Mouse (Mus musculus) liver, adult 2 months (tissue): ENCODE measurements at regions not wholly inside any gene's neighbourhood (a gene's known extent, or its start where the extent isn't known, plus 50 kb on each side); places are given as distances from the start of the nearest gene placed in this dataset.

Experiments
- DNase-seq: peaks from one replicate; pipeline ENCODE4 v3.0.0-alpha.2; 2011; ENCODE audit warnings: low read depth, low spot score; ENCODE audit errors: extremely low read depth
- H3K27ac ChIP-seq: fragments of 200-500 bp; replicated peaks from 2 replicates; pipeline ENCODE4 v1.5.1; 2012; ENCODE audit warnings: low read depth, mild to moderate bottlenecking, control low read depth, inconsistent platforms, low read length; ENCODE audit not compliant: insufficient read depth
- H3K27me3 ChIP-seq: fragments of 200-500 bp; 2 replicates; pipeline ENCODE4 v1.6.1; 2012; ENCODE audit warnings: mild to moderate bottlenecking, moderate library complexity, low read length, inconsistent platforms; ENCODE audit not compliant: control insufficient read depth, insufficient read depth
- H3K36me3 ChIP-seq: fragments of 200-500 bp; 2 replicates; pipeline ENCODE4 v1.6.1; 2012; ENCODE audit warnings: low read length, inconsistent platforms; ENCODE audit not compliant: control insufficient read depth, insufficient read depth
- H3K4me1 ChIP-seq: fragments of 200-500 bp; 2 replicates; pipeline ENCODE4 v1.6.1; 2011; ENCODE audit warnings: low read length; ENCODE audit not compliant: control insufficient read depth, insufficient read depth
- H3K4me3 ChIP-seq: fragments of 200-500 bp; 2 replicates; pipeline ENCODE4 v1.5.1; 2011; ENCODE audit warnings: low read depth, mild to moderate bottlenecking, control low read depth, low read length, moderate library complexity; ENCODE audit not compliant: insufficient read depth
- H3K79me2 ChIP-seq: fragments of 200-500 bp; 2 replicates; pipeline ENCODE4 v1.6.1; 2012; ENCODE audit warnings: inconsistent platforms, mild to moderate bottlenecking, low read length, moderate library complexity; ENCODE audit not compliant: control insufficient read depth, insufficient read depth
- H3K9ac ChIP-seq: fragments of 200-500 bp; 2 replicates; pipeline ENCODE4 v1.6.1; 2012; ENCODE audit warnings: low read depth, mild to moderate bottlenecking, control low read depth, inconsistent platforms, low read length
- CTCF ChIP-seq: fragments of 200-500 bp; IDR thresholded peaks from 2 replicates; pipeline ENCODE4 v1.5.1; 2011; ENCODE audit warnings: low read depth, low read length, control low read depth
- POLR2A ChIP-seq: fragments of 200-500 bp; IDR thresholded peaks from 2 replicates; pipeline ENCODE4 v1.6.1; 2011; ENCODE audit warnings: low read length, control low read depth; ENCODE audit not compliant: insufficient read depth; ENCODE audit errors: extremely low read depth
- WGBS: fragments of 180-500 bp; shearing (Covaris S2); methylation state at CpG from one replicate; pipeline ENCODE4 v1.1.7; 2018; 5-methylcytosine and 5-hydroxymethylcytosine counted together

- Histone ChIP-seq H3K4me1 (no peaks in the 10 kb centered on the region), H3K36me3 (no peaks in the 10 kb centered on the region), H3K27ac (no peak overlapping the region), H3K9ac (no peak overlapping the region), H3K4me3 (no peak overlapping the region), H3K27me3 (no peaks in the 10 kb centered on the region), H3K79me2 (no peaks in the 10 kb centered on the region)
- no peak for DNase-seq
- TF ChIP-seq POLR2A (no peak), CTCF (no peak)
- 92% methylated on average over 5 of the region's 5 CpGs for WGBS
Observed at GRCm38 (mm10) chr6:14121479-14121878, 250.2 kb upstream of the 2610001J05Rik start.

DNA sequence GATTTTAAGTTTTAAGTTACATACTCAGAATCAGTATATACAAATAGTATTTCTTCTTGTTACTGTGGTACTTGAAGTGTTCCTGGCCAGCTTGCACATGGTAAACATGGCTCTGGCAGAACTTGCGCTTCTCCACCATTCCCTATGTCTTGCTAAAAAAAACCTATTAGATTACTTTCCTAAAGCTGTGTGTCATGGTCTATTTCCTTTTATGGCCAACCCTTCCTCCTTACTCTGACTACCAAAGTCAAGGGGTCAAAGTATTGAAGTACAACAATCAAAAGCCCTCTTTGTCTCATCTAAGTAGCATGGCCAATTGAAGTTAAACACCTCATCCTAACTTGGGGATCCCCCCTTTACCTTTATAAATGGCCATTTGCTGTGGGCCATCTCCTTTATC lies 223.6 kb upstream of the 2610001J05Rik start:
- no peaks in the 10 kb centered on the region for H3K27me3 ChIP-seq
- no peak for TF ChIP-seq CTCF
- no peak for TF ChIP-seq POLR2A
- no peaks in the 10 kb centered on the region for H3K79me2 ChIP-seq
- DNase-seq = no peak
- H3K4me3 ChIP-seq = no peak overlapping the region
- no peaks in the 10 kb centered on the region for H3K36me3 ChIP-seq
- H3K27ac ChIP-seq = no peak overlapping the region
- 86% methylated on average over 1 of the region's 1 CpGs for WGBS
- H3K4me1 ChIP-seq = no peaks in the 10 kb centered on the region
- no peak overlapping the region for H3K9ac ChIP-seq

DNA sequence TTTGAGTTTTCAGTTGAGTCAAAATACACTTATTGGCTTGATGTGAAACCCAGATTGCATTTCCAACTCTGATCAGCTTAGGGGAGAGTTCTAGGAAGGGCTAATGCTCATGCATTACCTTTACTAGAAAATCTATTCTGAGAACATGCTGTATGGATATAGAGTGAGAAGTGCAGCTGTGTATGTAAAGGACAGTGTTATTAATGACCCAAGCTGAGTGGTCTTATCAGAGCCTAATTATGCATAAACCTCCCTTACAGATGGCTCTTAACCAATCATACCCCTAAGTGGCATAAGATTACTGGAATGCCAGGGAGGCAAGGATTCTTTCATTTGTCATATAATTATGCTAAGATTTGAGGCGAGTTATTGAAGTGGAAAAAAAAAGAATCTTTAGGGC lies 210.6 kb upstream of the 2610001J05Rik start:
- Histone ChIP-seq H3K79me2 (no peaks in the 10 kb centered on the region), H3K4me1 (no peaks in the 10 kb centered on the region), H3K4me3 (no peak overlapping the region), H3K27me3 (no peaks in the 10 kb centered on the region), H3K36me3 (no peaks in the 10 kb centered on the region), H3K27ac (no peak overlapping the region), H3K9ac (no peak overlapping the region)
- TF ChIP-seq POLR2A (no peak), CTCF (no peak)
- no peak for DNase-seq
- WGBS = 57% methylated on average over 1 of the region's 1 CpGs

- no peaks in the 10 kb centered on the region for H3K36me3 ChIP-seq
- no peak overlapping the region for H3K9ac ChIP-seq
- no peaks in the 10 kb centered on the region for H3K27me3 ChIP-seq
- no peak overlapping the region for H3K27ac ChIP-seq
- H3K79me2 ChIP-seq = no peaks in the 10 kb centered on the region
- TF ChIP-seq POLR2A (no peak), CTCF (no peak)
- no peaks in the 10 kb centered on the region for H3K4me1 ChIP-seq
- no peak overlapping the region for H3K4me3 ChIP-seq
- 65% methylated on average over 2 of the region's 2 CpGs for WGBS
- no peak for DNase-seq
Observed at GRCm38 (mm10) chr6:14063735-14064134, 192.4 kb upstream of the 2610001J05Rik start.

GRCm38 (mm10) chr6:14046560-14046959 lies 175.2 kb upstream of the 2610001J05Rik start:
- Histone ChIP-seq H3K9ac (no peak overlapping the region), H3K79me2 (no peaks in the 10 kb centered on the region), H3K4me1 (no peaks in the 10 kb centered on the region), H3K27me3 (no peaks in the 10 kb centered on the region), H3K27ac (no peak overlapping the region), H3K4me3 (no peak overlapping the region), H3K36me3 (no peaks in the 10 kb centered on the region)
- 79% methylated on average over 5 of the region's 5 CpGs for WGBS
- TF ChIP-seq POLR2A (no peak), CTCF (no peak)
- DNase-seq = no peak

GRCm38 (mm10) chr6:14044654-14045053 lies 173.3 kb upstream of the 2610001J05Rik start:
- no peaks in the 10 kb centered on the region for H3K36me3 ChIP-seq
- no peak for TF ChIP-seq CTCF
- no peak for TF ChIP-seq POLR2A
- WGBS = 67% methylated on average over 3 of the region's 3 CpGs
- no peaks in the 10 kb centered on the region for H3K79me2 ChIP-seq
- H3K27me3 ChIP-seq = no peaks in the 10 kb centered on the region
- no peak overlapping the region for H3K9ac ChIP-seq
- DNase-seq = no peak
- no peak overlapping the region for H3K4me3 ChIP-seq
- no peak overlapping the region for H3K27ac ChIP-seq
- no peaks in the 10 kb centered on the region for H3K4me1 ChIP-seq
